Mouse (Mus musculus) frontal cortex, adult 2 months (tissue): ENCODE measurements around the gene Scn3b. TPM values are rescaled to one million over a fixed set of nuclear protein-coding genes. Genes with fewer than 3 reads are reported as not detected.
A peak's percentile ranks its signal among the peaks of the same experiment; 100 is the strongest.

Source experiments
- DNase-seq, 2 experiments: peaks; one replicate each; pipeline ENCODE4 v3.0.0; 2022; ENCODE audit warnings: low spot score in 1 of 2; ENCODE audit errors: extremely low spot score in 1 of 2
- polyA plus RNA-seq: library from polyadenylated mRNA; depleted of rRNA; stranded (reverse); fragments of >200 nt; gene quantifications from 2 replicates; pipeline ENCODE4 v1.2.3, GENCODE M21; 2012; rRNA removed

Gene Scn3b
- 77.5 and 88.8 TPM in 2 replicates for polyA plus RNA-seq

DNA sequence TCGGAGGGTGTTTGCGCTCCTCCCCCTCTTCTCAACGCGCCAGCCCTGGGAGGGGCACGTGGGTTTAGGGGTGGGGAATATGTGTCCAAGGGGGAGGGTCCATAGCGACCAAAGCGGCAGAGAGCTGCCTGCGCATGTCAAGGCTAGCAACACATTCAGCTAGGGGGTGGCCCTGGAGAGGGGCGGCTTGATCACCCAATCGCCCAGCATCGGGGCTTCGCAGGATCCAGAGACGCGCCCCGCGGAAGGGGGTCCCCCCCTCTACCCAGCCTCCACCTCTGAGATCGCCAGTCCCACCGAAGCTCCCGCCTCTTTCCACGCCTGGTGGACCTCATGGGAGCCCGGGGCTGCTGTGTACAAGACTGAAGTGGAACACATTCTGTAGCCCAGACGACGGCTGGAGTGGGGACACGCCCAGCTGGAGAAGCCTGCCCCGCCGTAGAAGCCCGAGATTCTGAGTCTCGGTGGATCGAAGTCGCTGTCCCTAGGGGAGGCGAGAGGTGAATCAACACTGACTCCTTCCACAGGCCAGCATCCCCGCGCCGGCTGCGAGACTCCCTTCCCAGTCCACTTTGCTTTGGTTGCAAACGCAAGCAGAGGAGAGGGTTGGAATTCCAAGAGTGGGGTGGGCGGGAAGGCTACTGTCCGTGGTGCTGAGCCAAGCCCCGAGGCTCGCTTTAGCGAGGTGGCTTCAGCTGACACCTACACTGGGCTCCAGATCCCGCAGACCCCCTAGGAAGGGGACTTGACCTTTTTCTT lies at the start of gene Scn3b:
Scn3b (plus strand) TSS at position 115 of the 759 bp plus-strand sequence.
- peak; percentile 78 to 86 for DNase-seq

DNA sequence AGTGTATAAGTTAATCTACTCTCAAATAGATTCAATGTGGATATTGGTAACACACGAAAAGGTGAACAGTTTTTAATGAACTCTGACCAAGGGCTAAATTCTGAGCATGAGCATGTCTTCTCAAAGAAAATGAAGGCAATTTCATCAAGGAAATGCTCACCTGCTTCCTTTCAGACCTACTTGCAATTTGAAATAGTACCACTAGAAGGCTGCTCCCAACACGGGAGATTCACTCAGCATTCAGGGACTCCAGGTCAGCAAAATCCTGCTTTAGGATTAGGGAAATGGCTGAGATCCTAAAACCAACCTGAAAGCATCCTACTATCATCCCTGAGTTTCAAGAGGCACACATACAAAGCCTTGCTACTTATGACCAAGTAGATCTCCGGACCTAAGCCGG lies 44.7 kb upstream of the Scn3b start:
- DNase-seq = no peak

DNA sequence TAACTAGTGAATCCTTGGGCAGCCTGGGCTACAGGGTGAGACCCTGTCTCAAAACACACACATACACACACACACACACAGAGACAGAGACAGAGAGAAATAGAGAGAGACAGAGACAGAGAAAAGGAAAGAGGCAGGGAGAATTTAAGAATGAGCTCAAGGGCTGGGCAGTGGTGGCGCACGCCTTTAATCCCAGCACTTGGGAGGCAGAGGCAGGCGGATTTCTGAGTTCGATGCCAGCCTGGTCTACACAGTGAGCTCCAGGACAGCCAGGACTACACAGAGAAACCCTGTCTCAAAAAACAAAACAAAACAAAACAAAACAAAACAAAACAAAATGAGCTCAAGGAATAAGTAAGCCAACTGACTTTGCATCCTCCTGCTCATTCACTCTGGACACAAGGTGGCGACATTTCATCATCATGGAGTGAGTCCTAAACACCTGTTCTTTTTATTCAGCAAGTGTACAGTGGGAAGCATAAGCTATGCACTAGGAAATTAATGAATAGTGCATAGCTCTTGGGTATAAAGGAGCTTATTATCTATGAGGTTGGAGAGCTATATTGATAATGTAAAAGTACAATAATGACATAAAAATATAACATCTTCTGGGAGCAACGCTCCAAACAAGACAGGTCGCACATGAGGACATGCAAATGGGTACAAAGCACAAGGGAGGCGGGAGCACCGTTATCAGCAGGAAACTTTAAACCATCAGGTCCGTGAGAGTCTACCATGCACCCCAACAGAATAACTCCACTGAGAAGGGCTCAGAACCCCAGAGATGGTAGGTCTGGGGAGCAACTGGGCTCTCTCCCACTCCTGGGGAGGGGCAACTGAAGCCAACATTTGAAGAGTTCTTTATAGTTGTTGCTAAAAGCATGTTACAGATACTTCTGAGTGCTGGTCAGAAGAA lies 40.9 kb upstream of the Scn3b start:
- peak in 1 of 2 experiments; percentile 76 for DNase-seq

DNA sequence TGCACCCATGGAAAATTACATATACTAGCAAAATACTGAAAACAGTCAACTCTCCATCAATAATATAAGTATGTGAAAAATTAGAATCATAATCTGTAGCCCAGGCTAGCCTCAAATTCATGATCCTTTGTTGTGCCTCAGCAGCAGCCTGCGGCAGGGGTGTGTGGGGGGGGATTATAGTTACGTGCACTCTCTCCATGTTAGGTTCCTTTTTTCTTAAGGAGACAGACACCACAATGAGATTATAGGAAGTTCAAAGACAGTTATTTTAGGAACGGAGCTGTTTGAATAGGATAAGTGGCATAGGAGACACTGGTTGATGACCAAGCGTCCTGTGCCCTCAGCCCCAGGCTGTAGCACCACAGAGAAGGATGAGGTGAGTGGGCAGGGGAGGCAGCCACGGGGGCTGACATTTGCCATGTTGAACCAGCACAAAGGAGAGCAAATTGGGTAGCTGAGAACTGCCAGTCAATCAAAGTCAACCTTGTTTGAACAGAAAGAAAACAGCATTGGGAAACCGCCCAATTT lies 40.1 kb upstream of the Scn3b start:
- no peak for DNase-seq

DNA sequence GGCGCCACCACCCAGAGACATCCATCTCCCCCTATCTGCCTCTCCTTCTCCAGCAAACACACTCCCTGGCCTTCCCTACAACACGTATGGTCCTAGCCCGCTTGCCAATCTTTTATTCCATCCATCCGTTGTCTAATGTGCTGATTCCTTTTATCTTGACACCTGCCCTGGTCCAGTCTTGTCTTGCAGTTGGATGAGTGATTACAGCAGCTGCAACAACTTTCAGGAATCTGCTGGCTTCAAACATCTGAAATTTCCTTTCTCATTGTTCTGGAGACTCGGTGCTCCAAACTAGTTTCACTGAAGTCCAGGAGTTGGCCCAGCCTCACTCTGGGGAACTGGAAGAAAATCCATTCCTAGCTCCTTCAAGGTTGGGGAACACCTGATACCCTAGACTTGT lies 39.5 kb upstream of the Scn3b start:
- no peak for DNase-seq

DNA sequence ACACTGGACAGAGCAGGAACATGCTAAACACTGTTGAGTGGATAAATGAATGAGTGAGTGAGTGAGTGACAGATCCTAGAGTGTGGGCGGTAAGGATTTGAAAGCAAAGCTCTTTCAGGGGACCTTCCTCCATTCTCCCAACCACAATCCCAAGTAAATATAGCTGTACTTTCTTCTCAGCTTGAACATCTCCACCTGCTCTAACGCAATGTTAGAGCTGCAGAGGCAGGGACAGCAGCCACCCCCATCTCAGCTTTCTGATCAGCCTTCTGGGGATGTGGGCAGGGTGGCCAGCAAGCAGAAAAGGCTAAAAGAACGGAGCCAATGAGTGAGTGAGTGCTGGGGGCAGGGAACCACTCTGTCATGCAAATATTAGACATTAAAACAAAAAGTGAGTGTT lies 38.0 kb upstream of the Scn3b start:
- peak in 1 of 2 experiments; percentile 13 for DNase-seq

DNA sequence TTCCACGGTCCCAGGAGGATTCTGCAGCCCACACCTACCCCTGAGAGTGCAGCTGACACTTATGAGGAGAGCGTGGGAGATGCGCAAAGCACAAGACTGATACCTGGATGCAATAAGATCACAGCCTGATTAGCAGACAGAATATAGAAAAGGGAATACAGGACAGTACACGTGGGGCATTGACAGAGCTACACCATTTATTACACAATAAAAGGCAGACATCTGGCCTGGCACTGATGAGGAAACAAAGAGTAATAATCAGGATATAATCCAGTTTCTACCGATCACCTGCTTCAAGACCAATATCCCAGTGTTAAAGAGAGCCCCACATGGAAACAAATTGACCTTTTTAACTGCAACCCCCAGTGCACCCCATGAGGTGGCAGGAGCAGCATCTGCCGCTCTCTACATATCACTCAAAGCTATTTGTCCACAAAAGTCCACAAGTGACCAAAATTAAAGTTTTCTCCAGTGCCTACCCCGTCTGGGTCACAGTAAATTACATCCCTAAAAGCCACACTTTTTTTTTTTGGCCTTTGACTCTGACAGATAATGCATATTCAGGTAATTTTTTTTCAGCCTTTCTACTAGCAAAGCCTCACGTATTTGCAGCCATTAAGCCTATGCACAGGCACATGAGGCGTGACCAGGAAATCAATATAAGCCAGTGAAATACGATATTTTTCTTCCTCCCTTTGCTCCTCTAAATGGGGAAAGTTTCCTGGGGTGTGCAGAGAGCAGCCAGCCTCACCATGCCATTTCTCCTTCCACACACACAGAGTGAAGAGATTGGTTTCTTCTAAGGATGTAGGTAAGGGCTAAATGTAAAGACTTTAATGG lies 34.6 kb upstream of the Scn3b start:
- DNase-seq = no peak

DNA sequence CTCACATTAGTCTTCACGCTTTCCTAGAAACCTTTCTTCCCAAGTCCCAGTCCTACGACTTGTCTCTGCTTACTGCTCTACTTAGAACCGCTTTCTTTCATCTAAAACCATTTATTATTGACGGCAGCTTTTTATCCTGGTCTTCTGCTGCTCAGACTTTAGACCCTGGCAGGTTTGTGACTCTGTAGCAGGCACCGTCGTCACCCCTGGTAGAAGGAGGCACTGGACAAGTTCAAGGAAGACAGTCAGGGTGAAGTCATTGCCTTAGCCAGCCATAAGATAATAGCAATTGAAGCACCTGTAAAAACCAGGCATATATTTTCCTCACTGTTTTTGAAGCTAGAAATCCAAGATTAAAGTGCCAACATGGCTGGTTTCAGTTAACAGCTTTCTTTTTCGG lies 33.8 kb upstream of the Scn3b start:
- no peak for DNase-seq

DNA sequence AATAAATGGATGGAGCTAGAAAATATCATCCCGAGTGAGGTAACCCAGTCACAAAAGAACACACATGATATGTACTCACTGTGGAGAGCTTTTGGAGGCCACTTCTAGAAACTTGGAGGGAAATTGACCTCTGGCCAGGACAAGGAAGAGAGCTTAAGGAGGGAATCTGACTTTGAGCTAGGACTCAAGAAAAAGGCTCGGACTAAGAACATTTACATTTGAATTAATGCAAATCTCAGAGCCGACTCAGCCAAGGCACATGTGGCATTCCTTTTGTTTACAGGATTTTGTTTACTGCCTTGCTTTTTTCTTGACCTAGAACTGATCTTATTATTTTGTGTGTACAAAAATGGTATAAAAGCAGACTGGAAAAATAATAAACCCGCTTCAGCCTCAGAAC lies 29.3 kb upstream of the Scn3b start:
- DNase-seq = no peak

DNA sequence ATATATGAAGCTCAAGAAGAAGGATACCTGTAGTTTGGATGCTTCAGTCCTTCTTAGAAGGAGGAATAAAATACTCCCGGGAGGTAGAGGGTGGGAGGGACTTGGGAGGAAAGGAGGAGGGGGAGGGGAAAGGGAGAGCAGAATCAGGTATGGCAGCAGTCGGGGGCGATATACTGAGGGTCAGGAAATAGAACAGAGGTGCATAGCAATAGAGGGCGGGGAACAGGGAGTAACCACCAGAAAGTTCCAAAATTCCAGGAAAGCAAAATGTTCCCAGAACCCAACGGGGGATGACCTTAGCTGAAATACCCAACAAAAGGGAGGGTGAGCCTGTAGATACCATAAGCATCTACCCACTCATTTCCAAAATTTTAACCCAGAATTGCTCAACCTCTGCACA lies 28.7 kb upstream of the Scn3b start:
- no peak for DNase-seq

DNA sequence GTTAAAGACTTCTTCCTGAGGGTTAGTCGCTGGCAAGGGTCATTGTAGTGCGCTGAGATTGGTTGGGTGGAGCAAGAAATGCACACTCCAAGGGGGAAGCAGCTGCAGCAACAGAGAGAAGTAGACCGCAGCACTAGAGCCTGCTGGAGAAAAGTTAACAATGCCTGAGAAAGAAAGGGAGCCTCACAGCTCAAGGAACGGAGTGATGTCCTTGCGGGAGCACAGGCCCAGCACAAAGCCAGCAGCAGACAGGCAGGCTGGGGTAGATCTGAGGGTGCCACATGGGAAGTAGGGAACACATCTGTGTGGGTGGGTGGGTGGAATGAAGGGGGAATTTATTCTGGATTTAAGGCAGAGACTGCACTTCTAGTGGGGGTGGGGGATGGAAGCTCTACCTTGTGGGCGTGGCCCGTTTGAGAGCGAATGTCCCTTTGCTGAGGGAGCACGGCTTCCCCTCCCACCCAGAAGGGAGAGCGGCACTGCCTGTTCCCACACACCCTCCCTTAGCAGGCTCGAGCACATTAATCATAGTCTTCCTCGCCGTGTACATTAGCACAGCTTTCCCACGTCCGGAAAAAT lies 27.7 kb upstream of the Scn3b start:
- peak; percentile 58 to 73 for DNase-seq

DNA sequence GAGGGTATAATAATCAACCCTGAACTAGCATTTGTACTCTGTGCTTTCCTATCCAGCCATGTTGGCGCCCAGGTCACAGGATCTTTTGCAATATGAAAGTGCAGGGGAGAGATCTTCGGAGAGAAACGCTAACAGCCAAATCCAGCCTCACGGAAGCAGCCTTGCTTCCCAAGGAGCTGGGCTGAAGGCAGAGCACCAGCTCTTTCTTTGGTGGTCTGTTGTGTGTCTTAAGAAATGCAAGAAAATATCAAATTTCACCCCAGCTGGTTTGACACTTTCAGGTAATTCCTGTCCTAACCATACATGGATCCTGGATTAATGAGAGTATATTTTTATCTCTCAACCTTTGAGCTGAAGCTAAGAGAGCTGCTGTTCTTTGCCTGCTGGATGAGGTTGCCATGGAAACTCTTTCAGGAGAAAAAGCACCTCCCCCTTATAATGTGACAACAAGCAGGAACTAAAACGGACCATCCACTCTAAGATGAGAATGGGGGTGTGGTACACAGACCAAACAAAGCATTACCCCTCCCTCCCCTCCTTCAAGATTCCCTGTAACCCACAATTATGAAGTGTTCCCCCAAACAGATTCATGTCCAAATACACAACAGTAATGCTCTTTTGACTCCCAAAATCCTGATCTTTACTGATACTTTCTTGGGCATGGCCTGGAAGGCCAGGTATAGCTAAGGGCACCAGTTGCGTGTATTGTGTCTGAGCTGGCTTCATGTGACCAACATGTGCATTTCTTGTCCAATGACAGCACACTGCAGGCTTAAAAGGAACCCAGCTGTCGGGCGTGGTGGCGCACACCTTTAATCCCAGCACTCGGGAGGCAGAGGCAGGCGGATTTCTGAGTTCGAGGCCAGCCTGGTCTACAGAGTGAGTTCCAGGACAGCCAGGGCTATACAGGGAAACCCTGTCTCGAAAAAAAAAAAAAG lies 26.8 kb upstream of the Scn3b start:
- peak; percentile 74 to 77 for DNase-seq

DNA sequence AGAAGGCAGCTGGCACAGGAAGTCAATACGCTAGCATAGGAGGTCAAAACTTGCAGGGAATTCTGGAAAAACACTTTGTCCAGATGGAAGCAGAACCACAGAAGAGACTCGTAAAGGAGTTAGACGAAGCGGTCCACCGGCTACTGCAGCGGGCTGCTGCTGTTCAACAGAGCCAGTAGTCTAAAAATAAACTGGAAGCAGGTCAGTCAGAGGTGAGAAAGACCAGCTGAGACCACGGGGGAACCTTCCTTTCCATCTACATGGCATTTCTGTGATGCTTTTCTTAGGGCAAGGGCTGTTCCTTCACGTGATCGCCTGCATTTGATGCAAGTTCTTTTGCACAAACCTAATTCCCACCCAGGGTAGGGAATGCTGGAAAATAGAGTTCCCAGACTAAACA lies 23.6 kb upstream of the Scn3b start:
- DNase-seq = no peak

DNA sequence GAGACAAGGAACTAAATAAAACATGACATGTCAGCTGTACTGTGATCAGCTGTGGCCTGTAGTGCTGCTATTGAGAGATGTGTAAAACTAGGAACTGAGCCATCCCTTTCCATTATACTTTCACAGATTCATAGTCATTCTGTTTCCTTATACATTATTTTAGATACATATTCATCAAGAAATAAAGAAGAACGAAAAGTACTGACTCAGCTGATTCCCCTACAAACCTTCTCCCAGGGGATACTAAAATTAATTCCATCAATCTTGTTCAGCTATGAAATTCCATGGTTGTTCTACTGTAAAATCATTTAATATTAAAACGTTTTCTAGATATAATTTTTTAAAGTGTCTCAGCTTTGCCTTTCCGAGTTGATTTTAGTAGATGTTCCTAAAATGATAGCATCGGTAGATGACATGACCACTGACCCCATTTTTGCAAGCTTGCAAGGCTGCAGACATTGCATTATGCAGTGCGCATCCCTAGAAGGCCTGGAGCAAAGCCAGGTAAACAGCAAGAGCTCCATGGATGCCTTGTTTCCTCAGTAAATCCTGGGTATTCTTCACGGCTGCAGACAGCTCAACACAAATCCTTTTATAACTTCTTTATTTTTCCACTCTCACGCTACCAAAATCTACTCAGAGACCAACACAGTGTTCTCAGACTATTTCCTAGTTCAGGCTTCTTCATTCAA lies 22.9 kb upstream of the Scn3b start:
- no peak for DNase-seq

DNA sequence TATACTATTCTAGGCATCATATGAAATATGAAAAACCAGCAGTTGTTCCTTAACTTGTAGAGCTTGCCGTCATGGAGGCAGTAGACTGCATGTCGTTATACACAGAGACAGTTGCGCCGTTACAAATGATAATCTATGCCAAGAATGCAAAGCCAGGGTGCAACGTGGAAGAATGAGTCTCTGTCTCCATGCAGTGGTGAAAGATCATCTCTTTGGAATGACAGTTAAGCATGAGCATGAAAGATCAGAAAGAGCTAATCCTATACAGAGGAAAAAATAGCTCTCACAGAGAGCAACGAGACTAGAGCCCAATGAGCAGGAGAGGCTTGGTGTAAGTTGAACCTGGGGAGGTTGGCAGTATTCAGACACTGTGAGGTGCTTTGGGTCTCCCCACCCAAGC lies 22.3 kb upstream of the Scn3b start:
- DNase-seq = no peak

DNA sequence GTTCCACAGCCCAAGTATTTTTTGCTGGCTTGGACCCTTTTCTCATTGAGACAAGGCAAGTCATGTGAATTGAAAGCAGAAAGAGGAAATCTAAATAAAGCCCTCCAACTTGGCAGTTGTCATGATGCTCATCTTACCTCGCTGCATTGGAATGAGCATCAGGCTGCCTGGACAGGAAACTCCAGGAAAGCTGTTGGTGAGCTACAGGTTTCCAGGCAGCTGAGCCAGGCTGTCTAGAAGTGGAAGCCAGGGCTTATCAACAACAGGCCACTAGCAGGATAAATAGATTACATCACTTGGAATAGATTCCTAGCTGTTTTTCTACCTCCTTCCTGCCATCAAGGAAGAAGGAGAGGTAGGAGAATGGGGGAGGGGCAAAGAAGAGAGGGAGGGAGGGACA lies 19.9 kb upstream of the Scn3b start:
- DNase-seq = no peak

DNA sequence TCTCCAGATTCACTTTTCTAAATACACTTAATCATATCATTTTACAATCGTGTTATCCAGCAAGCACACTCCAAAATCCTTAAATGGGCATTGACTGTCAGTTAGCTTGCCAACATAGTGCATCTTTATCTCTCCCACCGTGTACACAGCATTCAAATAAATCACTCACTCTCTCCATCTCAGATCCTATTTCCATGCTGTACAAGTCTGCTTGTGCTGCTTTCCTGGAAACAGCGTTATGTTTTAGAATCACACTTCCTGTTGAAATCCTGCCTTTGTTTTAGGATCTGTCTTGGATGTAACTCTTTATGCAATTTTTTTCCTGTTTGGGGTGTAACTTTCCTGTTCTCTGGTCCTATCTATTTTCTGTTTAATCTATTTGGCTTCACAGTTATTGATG lies 16.6 kb upstream of the Scn3b start:
- no peak for DNase-seq

DNA sequence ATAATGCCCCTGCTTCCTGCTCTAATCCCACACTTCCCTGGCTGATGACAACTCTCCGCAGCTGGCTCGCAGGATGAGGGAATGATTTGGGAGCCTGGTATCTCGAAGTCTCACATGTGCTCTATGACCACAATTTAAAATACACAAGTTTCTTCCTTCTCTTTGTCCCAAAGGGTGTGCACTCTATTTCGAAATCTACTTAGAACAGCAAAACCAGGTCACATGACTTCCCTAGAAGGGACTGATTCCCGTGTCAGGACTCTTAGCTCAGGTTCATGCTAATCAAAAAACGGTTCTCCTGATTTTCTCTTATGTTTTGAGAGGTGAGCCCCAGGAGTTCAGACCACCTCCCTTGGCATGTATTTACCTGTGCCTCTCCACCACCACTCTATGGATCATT lies 5.1 kb upstream of the Scn3b start:
- no peak for DNase-seq
